Mouse (Mus musculus) kidney, embryonic 14.5 days (tissue): ENCODE data around the gene Pla2g2d. TPM values are rescaled to one million over a fixed set of nuclear protein-coding genes. Genes with fewer than 3 reads are reported as not detected.
"Not testable (repeated sequence)": the region's sequence is repeated elsewhere in the genome, so short reads cannot be mapped to it uniquely, and the experiment has no call there.

Experiments
- ATAC-seq: fragments of 200-750 bp; cut with Nextera tagmentation; 2 replicates; pipeline ENCODE4 v1.8.0; 2017; ENCODE audit warnings: moderate number of reproducible peaks, mild to moderate bottlenecking, moderate TSS enrichment, moderate library complexity; ENCODE audit not compliant: low FRiP score, low TSS enrichment
- H3K27ac ChIP-seq: fragments of 300-500 bp; sonication (generic); 2 replicates; pipeline ENCODE4 v1.5.1; 2014; ENCODE audit warnings: low read depth, mild to moderate bottlenecking, low read length, moderate library complexity, mixed read lengths
- H3K27me3 ChIP-seq: fragments of 300-500 bp; sonication (generic); 2 replicates; pipeline ENCODE4 v1.6.1; 2014; ENCODE audit warnings: mild to moderate bottlenecking, low read length; ENCODE audit not compliant: control insufficient read depth, insufficient read depth
- H3K36me3 ChIP-seq: fragments of 300-500 bp; sonication (generic); 2 replicates; pipeline ENCODE4 v1.6.1; 2014; ENCODE audit warnings: low read length, mixed read lengths; ENCODE audit not compliant: control insufficient read depth, insufficient read depth
- H3K4me1 ChIP-seq: fragments of 300-500 bp; sonication (generic); 2 replicates; pipeline ENCODE4 v1.6.1; 2014; ENCODE audit warnings: low read length, mixed read lengths; ENCODE audit not compliant: control insufficient read depth, insufficient read depth
- H3K4me2 ChIP-seq: fragments of 300-500 bp; sonication (generic); replicated peaks from 2 replicates; pipeline ENCODE4 v1.6.1; 2014; ENCODE audit warnings: low read depth, mild to moderate bottlenecking, low read length
- H3K4me3 ChIP-seq: fragments of 300-500 bp; sonication (generic); 2 replicates; pipeline ENCODE4 v1.5.1; 2014; ENCODE audit warnings: mild to moderate bottlenecking, low read length
- H3K9ac ChIP-seq: fragments of 300-500 bp; sonication (generic); 2 replicates; pipeline ENCODE4 v1.6.1; 2014; ENCODE audit warnings: low read depth, mild to moderate bottlenecking, low read length, moderate library complexity
- H3K9me3 ChIP-seq: fragments of 300-500 bp; sonication (generic); 2 replicates; pipeline ENCODE4 v1.6.1; 2016; ENCODE audit warnings: low read length; ENCODE audit not compliant: control insufficient read depth
- WGBS: fragments of 180-500 bp; shearing (Covaris S2); extraction: QIAGEN DNeasy Blood & Tissue Kit; methylation state at CpG from one replicate; pipeline ENCODE4 v1.1.7; 2014; 5-methylcytosine and 5-hydroxymethylcytosine counted together
- polyA plus RNA-seq: library from polyadenylated mRNA; unstranded; fragments of >200 nt; fragmentation: Nextera tagmentation; extraction: Ambion mirVana; gene quantifications from 2 replicates; pipeline ENCODE4 v1.2.1, GENCODE M21; 2014

Pla2g2d gene
- polyA plus RNA-seq, 1 experiment from 2014 or later = not detected

GRCm38 (mm10) chr4:138806160-138806559, 30.6 kb downstream of the Pla2g2d start:
- 85% methylated on average over 8 of the region's 8 CpGs for WGBS
- Histone ChIP-seq H3K9me3 (no peaks in the 10 kb centered on the region), H3K27me3 (no peaks in the 10 kb centered on the region), H3K9ac (no peak overlapping the region), H3K4me2 (no peak overlapping the region), H3K4me3 (no peak overlapping the region), H3K27ac (no peak overlapping the region), H3K4me1 (no peaks in the 10 kb centered on the region), H3K36me3 (no peaks in the 10 kb centered on the region)
- no peak for ATAC-seq

- no peaks in the 10 kb centered on the region for H3K27me3 ChIP-seq
- no peaks in the 10 kb centered on the region for H3K4me1 ChIP-seq
- H3K9me3 ChIP-seq = no peaks in the 10 kb centered on the region
- no peak for ATAC-seq
- no peak overlapping the region for H3K4me3 ChIP-seq
- H3K4me2 ChIP-seq = no peak overlapping the region
- no peak overlapping the region for H3K27ac ChIP-seq
- no peaks in the 10 kb centered on the region for H3K36me3 ChIP-seq
- no peak overlapping the region for H3K9ac ChIP-seq
- WGBS = 63% methylated on average over 7 of the region's 7 CpGs
Measured at GRCm38 (mm10) chr4:138806920-138807541, 31.5 kb downstream of the Pla2g2d start.

GRCm38 (mm10) chr4:138816166-138816565, 40.6 kb downstream of the Pla2g2d start:
- ATAC-seq = no peak
- H3K4me2 ChIP-seq = no peak overlapping the region
- H3K36me3 ChIP-seq = no peaks in the 10 kb centered on the region
- 77% methylated on average over 9 of the region's 9 CpGs for WGBS
- no peak overlapping the region for H3K4me3 ChIP-seq
- H3K27ac ChIP-seq = no peak overlapping the region
- H3K9ac ChIP-seq = no peak overlapping the region
- no peaks in the 10 kb centered on the region; the same call in 1 of the 2 replicates for H3K27me3 ChIP-seq
- H3K4me1 ChIP-seq = 0 out of 2 replicates have a peak, but pooled peaks cover 4% of the 10 kb centered on the region
- H3K9me3 ChIP-seq = no peaks in the 10 kb centered on the region

- H3K9me3 ChIP-seq = no peaks in the 10 kb centered on the region
- no peak overlapping the region for H3K27ac ChIP-seq
- H3K9ac ChIP-seq = no peak overlapping the region
- no peak for ATAC-seq
- H3K4me2 ChIP-seq = no peak overlapping the region
- no peaks in the 10 kb centered on the region for H3K36me3 ChIP-seq
- WGBS = 64% methylated on average over 6 of the region's 6 CpGs
- H3K4me3 ChIP-seq = no peak overlapping the region
- H3K27me3 ChIP-seq = no peaks in the 10 kb centered on the region
- 0 out of 2 replicates have a peak, but pooled peaks cover 4% of the 10 kb centered on the region for H3K4me1 ChIP-seq
Measured at GRCm38 (mm10) chr4:138817736-138818135, 42.2 kb downstream of the Pla2g2d start.

GRCm38 (mm10) chr4:138819101-138819500, 43.6 kb downstream of the Pla2g2d start:
- no peaks in the 10 kb centered on the region for H3K36me3 ChIP-seq
- no peak overlapping the region for H3K27ac ChIP-seq
- H3K4me2 ChIP-seq = no peak overlapping the region
- no peak overlapping the region; the same call in 1 of the 2 replicates for H3K9ac ChIP-seq
- no peak overlapping the region for H3K4me3 ChIP-seq
- no peaks in the 10 kb centered on the region for H3K27me3 ChIP-seq
- 0 out of 2 replicates have a peak, but pooled peaks cover 4% of the 10 kb centered on the region for H3K4me1 ChIP-seq
- WGBS = 41% methylated on average over 8 of the region's 8 CpGs
- peaks cover 8% of the 10 kb centered on the region; the same call in 1 of the 2 replicates for H3K9me3 ChIP-seq
- no peak for ATAC-seq

GRCm38 (mm10) chr4:138821036-138821435, 45.5 kb downstream of the Pla2g2d start:
- Histone ChIP-seq H3K9me3 (peaks cover 8% of the 10 kb centered on the region; the same call in 1 of the 2 replicates), H3K27me3 (no peaks in the 10 kb centered on the region), H3K9ac (no peak overlapping the region), H3K27ac (no peak overlapping the region), H3K36me3 (no peaks in the 10 kb centered on the region), H3K4me2 (no peak overlapping the region), H3K4me1 (peaks cover 4% of the 10 kb centered on the region; the same call in 1 of the 2 replicates), H3K4me3 (no peak overlapping the region)
- ATAC-seq = no peak
- 87% methylated on average over 2 of the region's 2 CpGs for WGBS

- 78% methylated on average over 2 of the region's 2 CpGs for WGBS
Measured at GRCm38 (mm10) chr4:138824161-138824560, 48.6 kb downstream of the Pla2g2d start.

GRCm38 (mm10) chr4:138824660-138825059, 49.1 kb downstream of the Pla2g2d start:
- Histone ChIP-seq H3K27me3 (no peaks in the 10 kb centered on the region), H3K4me1 (peaks cover 7% of the 10 kb centered on the region; the same call in 1 of the 2 replicates), H3K9me3 (peaks cover 8% of the 10 kb centered on the region; the same call in 1 of the 2 replicates), H3K4me2 (no peak overlapping the region), H3K27ac (no peak overlapping the region), H3K36me3 (no peaks in the 10 kb centered on the region), H3K9ac (no peak overlapping the region), H3K4me3 (no peak overlapping the region)
- 81% methylated on average over 2 of the region's 2 CpGs for WGBS
- ATAC-seq = no peak

More at GRCm38 (mm10) chr4:138824161-138824560, 48.6 kb downstream of the Pla2g2d start:
- ATAC-seq, H3K4me1 ChIP-seq, H3K27ac ChIP-seq, H3K36me3 ChIP-seq, H3K9ac ChIP-seq, H3K27me3 ChIP-seq, H3K4me3 ChIP-seq, H3K4me2 ChIP-seq, H3K9me3 ChIP-seq: not testable (repeated sequence)

- peaks cover 8% of the 10 kb centered on the region; the same call in 1 of the 2 replicates for H3K9me3 ChIP-seq
- WGBS = 7% methylated on average over 18 of the region's 18 CpGs
- no peak overlapping the region; the same call in 1 of the 2 replicates for H3K4me2 ChIP-seq
Measured at GRCm38 (mm10) chr4:138825751-138826567, 50.4 kb downstream of the Pla2g2d start.

More at GRCm38 (mm10) chr4:138825751-138826567, 50.4 kb downstream of the Pla2g2d start:
- Histone ChIP-seq H3K4me3 (no peak overlapping the region), H3K36me3 (no peaks in the 10 kb centered on the region), H3K9ac (no peak overlapping the region), H3K27ac (no peak overlapping the region; the same call in 1 of the 2 replicates), H3K4me1 (peaks cover 7% of the 10 kb centered on the region; the same call in 1 of the 2 replicates), H3K27me3 (no peaks in the 10 kb centered on the region)
- ATAC-seq = no peak; the same call in 1 of the 2 replicates
